Mouse (Mus musculus) limb, embryonic 15.5 days (tissue): ENCODE measurements at regions not wholly inside any gene's neighbourhood (a gene's known extent, or its start where the extent isn't known, plus 50 kb on each side); places are given as distances from the start of the nearest gene placed in this dataset.

ENCODE experiments used
- ATAC-seq: fragments of 200-750 bp; cut with Nextera tagmentation; 2 replicates; pipeline ENCODE4 v1.8.0; 2017; ENCODE audit warnings: low read depth, moderate TSS enrichment; ENCODE audit not compliant: insufficient number of reproducible peaks, low FRiP score, low TSS enrichment
- H3K27ac ChIP-seq: fragments of 300-500 bp; sonication (generic); 2 replicates; pipeline ENCODE4 v1.5.1; 2015; ENCODE audit warnings: moderate library complexity, mild to moderate bottlenecking, inconsistent platforms
- H3K27me3 ChIP-seq: fragments of 300-500 bp; sonication (generic); 2 replicates; pipeline ENCODE4 v1.6.1; 2015; ENCODE audit warnings: inconsistent platforms
- H3K36me3 ChIP-seq: fragments of 300-500 bp; sonication (generic); 2 replicates; pipeline ENCODE4 v1.6.1; 2015; ENCODE audit warnings: inconsistent platforms
- H3K4me1 ChIP-seq: fragments of 300-500 bp; sonication (generic); 2 replicates; pipeline ENCODE4 v1.6.1; 2015; ENCODE audit warnings: inconsistent platforms
- H3K4me2 ChIP-seq: fragments of 300-500 bp; sonication (generic); 2 replicates; pipeline ENCODE4 v1.6.1; 2015; ENCODE audit warnings: mild to moderate bottlenecking, inconsistent platforms
- H3K4me3 ChIP-seq: fragments of 300-500 bp; sonication (generic); 2 replicates; pipeline ENCODE4 v1.5.1; 2015; ENCODE audit warnings: mild to moderate bottlenecking, inconsistent platforms
- H3K9ac ChIP-seq: fragments of 300-500 bp; sonication (generic); 2 replicates; pipeline ENCODE4 v1.6.1; 2015; ENCODE audit warnings: inconsistent platforms
- H3K9me3 ChIP-seq: fragments of 300-500 bp; sonication (generic); 2 replicates; pipeline ENCODE4 v1.6.1; 2016; ENCODE audit warnings: inconsistent platforms
- WGBS: fragments of 180-500 bp; shearing (Covaris S2); methylation state at CpG from one replicate; pipeline ENCODE4 v1.1.7; 2015; 5-methylcytosine and 5-hydroxymethylcytosine counted together

GRCm38 (mm10) chr15:85652431-85652830 lies 70.2 kb upstream of the Wnt7b start:
- Histone ChIP-seq H3K36me3 (0 out of 2 replicates have a peak, but pooled peaks cover 3% of the 10 kb centered on the region), H3K27ac (peak overlapping the region; percentile 99), H3K4me3 (no peak overlapping the region), H3K9ac (no peak overlapping the region), H3K27me3 (no peaks in the 10 kb centered on the region), H3K4me1 (peaks cover 67% of the 10 kb centered on the region), H3K9me3 (no peaks in the 10 kb centered on the region), H3K4me2 (no peak overlapping the region; the same call in 1 of the 2 replicates)
- ATAC-seq, result no peak
- WGBS, result 78% methylated on average over 5 of the region's 5 CpGs

- Histone ChIP-seq H3K4me1 (peaks cover 64% of the 10 kb centered on the region), H3K27me3 (no peaks in the 10 kb centered on the region), H3K9ac (peak overlapping the region; percentile 63; the same call in 1 of the 2 replicates), H3K36me3 (0 out of 2 replicates have a peak, but pooled peaks cover 3% of the 10 kb centered on the region), H3K4me2 (peak overlapping the region; percentile 75), H3K9me3 (no peaks in the 10 kb centered on the region), H3K4me3 (peak overlapping the region; percentile 46), H3K27ac (peak overlapping the region; percentile 99)
- WGBS, result 46% methylated on average over 9 of the region's 9 CpGs
- peak; percentile 2; the same call in 1 of the 2 replicates for ATAC-seq
Measured at GRCm38 (mm10) chr15:85652871-85653337, 70.6 kb upstream of the Wnt7b start.

GRCm38 (mm10) chr15:85653421-85654401 lies 71.4 kb upstream of the Wnt7b start:
- Histone ChIP-seq H3K27me3 (no peaks in the 10 kb centered on the region), H3K4me3 (peak overlapping the region; percentile 46), H3K4me2 (peak overlapping the region; percentile 75), H3K36me3 (0 out of 2 replicates have a peak, but pooled peaks cover 8% of the 10 kb centered on the region), H3K9ac (peak overlapping the region; percentile 63), H3K27ac (peak overlapping the region; percentile 99), H3K4me1 (peaks cover 58% of the 10 kb centered on the region), H3K9me3 (no peaks in the 10 kb centered on the region)
- 10% methylated on average over 32 of the region's 32 CpGs for WGBS
- ATAC-seq, result peak; percentile 85

GRCm38 (mm10) chr15:85654791-85655190 lies 72.5 kb upstream of the Wnt7b start:
- peak overlapping the region; percentile 75 for H3K4me2 ChIP-seq
- ATAC-seq, result no peak
- WGBS, result 79% methylated on average over 3 of the region's 3 CpGs
- no peaks in the 10 kb centered on the region for H3K27me3 ChIP-seq
- H3K9ac ChIP-seq, result no peak overlapping the region
- H3K4me1 ChIP-seq, result peaks cover 51% of the 10 kb centered on the region
- peak overlapping the region; percentile 67 for H3K27ac ChIP-seq
- 0 out of 2 replicates have a peak, but pooled peaks cover 7% of the 10 kb centered on the region for H3K36me3 ChIP-seq
- no peaks in the 10 kb centered on the region for H3K9me3 ChIP-seq
- H3K4me3 ChIP-seq, result no peak overlapping the region

GRCm38 (mm10) chr15:85655751-85656167 lies 73.5 kb upstream of the Wnt7b start:
- no peak for ATAC-seq
- H3K27ac ChIP-seq, result peak overlapping the region; percentile 67
- 0 out of 2 replicates have a peak, but pooled peaks cover 4% of the 10 kb centered on the region for H3K36me3 ChIP-seq
- H3K9ac ChIP-seq, result no peak overlapping the region
- H3K4me1 ChIP-seq, result peaks cover 54% of the 10 kb centered on the region
- WGBS, result 41% methylated on average over 6 of the region's 6 CpGs
- H3K9me3 ChIP-seq, result no peaks in the 10 kb centered on the region
- H3K27me3 ChIP-seq, result peaks cover 5% of the 10 kb centered on the region
- H3K4me3 ChIP-seq, result no peak overlapping the region
- H3K4me2 ChIP-seq, result peak overlapping the region; percentile 75

- H3K4me3 ChIP-seq, result no peak overlapping the region
- peaks cover 15% of the 10 kb centered on the region; the same call in 1 of the 2 replicates for H3K36me3 ChIP-seq
- 65% methylated on average over 6 of the region's 6 CpGs for WGBS
- peaks cover 51% of the 10 kb centered on the region for H3K4me1 ChIP-seq
- no peak overlapping the region for H3K9ac ChIP-seq
- no peak overlapping the region for H3K27ac ChIP-seq
- ATAC-seq, result no peak
- H3K4me2 ChIP-seq, result no peak overlapping the region
- H3K27me3 ChIP-seq, result peaks cover 8% of the 10 kb centered on the region
- H3K9me3 ChIP-seq, result no peaks in the 10 kb centered on the region
Measured at GRCm38 (mm10) chr15:85656852-85657251, 74.6 kb upstream of the Wnt7b start.

- H3K4me1 ChIP-seq, result peaks cover 48% of the 10 kb centered on the region
- 66% methylated on average over 8 of the region's 8 CpGs for WGBS
- H3K27ac ChIP-seq, result no peak overlapping the region
- no peaks in the 10 kb centered on the region for H3K9me3 ChIP-seq
- no peak for ATAC-seq
- H3K36me3 ChIP-seq, result peaks cover 15% of the 10 kb centered on the region; the same call in 1 of the 2 replicates
- no peak overlapping the region for H3K4me2 ChIP-seq
- H3K4me3 ChIP-seq, result no peak overlapping the region
- peaks cover 8% of the 10 kb centered on the region for H3K27me3 ChIP-seq
- H3K9ac ChIP-seq, result no peak overlapping the region
Measured at GRCm38 (mm10) chr15:85657441-85657989, 75.2 kb upstream of the Wnt7b start.

- H3K27me3 ChIP-seq, result peaks cover 8% of the 10 kb centered on the region
- 74% methylated on average over 14 of the region's 14 CpGs for WGBS
- no peak overlapping the region for H3K4me3 ChIP-seq
- peaks cover 15% of the 10 kb centered on the region; the same call in 1 of the 2 replicates for H3K36me3 ChIP-seq
- H3K4me1 ChIP-seq, result peaks cover 40% of the 10 kb centered on the region
- no peak overlapping the region for H3K27ac ChIP-seq
- no peaks in the 10 kb centered on the region for H3K9me3 ChIP-seq
- no peak for ATAC-seq
- H3K4me2 ChIP-seq, result no peak overlapping the region
- no peak overlapping the region for H3K9ac ChIP-seq
Measured at GRCm38 (mm10) chr15:85658101-85658885, 76.0 kb upstream of the Wnt7b start.

- 28% methylated on average over 45 of the region's 45 CpGs for WGBS
- Histone ChIP-seq H3K27ac (no peak overlapping the region), H3K9me3 (no peaks in the 10 kb centered on the region), H3K4me2 (no peak overlapping the region), H3K27me3 (peaks cover 8% of the 10 kb centered on the region), H3K9ac (no peak overlapping the region), H3K36me3 (peaks cover 15% of the 10 kb centered on the region; the same call in 1 of the 2 replicates), H3K4me1 (peaks cover 17% of the 10 kb centered on the region), H3K4me3 (no peak overlapping the region)
- no peak for ATAC-seq
Measured at GRCm38 (mm10) chr15:85660528-85661392, 74.0 kb upstream of the Ppara start.

- Histone ChIP-seq H3K36me3 (peaks cover 15% of the 10 kb centered on the region; the same call in 1 of the 2 replicates), H3K27me3 (peaks cover 8% of the 10 kb centered on the region), H3K4me3 (no peak overlapping the region), H3K27ac (no peak overlapping the region), H3K9me3 (no peaks in the 10 kb centered on the region), H3K4me1 (peaks cover 11% of the 10 kb centered on the region), H3K4me2 (no peak overlapping the region), H3K9ac (no peak overlapping the region)
- no peak for ATAC-seq
- 90% methylated on average over 2 of the region's 2 CpGs for WGBS
Measured at GRCm38 (mm10) chr15:85661393-85661690, 73.4 kb upstream of the Ppara start.

- Histone ChIP-seq H3K4me1 (peaks cover 9% of the 10 kb centered on the region), H3K9me3 (no peaks in the 10 kb centered on the region), H3K27ac (no peak overlapping the region), H3K4me3 (no peak overlapping the region), H3K36me3 (peaks cover 15% of the 10 kb centered on the region; the same call in 1 of the 2 replicates), H3K4me2 (no peak overlapping the region), H3K9ac (no peak overlapping the region), H3K27me3 (peaks cover 8% of the 10 kb centered on the region)
- 88% methylated on average over 5 of the region's 5 CpGs for WGBS
- ATAC-seq, result no peak
Measured at GRCm38 (mm10) chr15:85661771-85662170, 73.0 kb upstream of the Ppara start.
